Mouse (Mus musculus) heart, postnatal 0 days (tissue): ENCODE measurements around the gene Ube2a.

Experiments
- CTCF ChIP-seq: IDR thresholded peaks from 2 replicates; pipeline ENCODE4 v1.5.1; 2016; ENCODE audit warnings: antibody characterized with exemption, control low read depth, low read depth
- EP300 ChIP-seq: IDR thresholded peaks from 2 replicates; pipeline ENCODE4 v1.6.1; 2016; ENCODE audit warnings: antibody characterized with exemption, low read depth

DNA sequence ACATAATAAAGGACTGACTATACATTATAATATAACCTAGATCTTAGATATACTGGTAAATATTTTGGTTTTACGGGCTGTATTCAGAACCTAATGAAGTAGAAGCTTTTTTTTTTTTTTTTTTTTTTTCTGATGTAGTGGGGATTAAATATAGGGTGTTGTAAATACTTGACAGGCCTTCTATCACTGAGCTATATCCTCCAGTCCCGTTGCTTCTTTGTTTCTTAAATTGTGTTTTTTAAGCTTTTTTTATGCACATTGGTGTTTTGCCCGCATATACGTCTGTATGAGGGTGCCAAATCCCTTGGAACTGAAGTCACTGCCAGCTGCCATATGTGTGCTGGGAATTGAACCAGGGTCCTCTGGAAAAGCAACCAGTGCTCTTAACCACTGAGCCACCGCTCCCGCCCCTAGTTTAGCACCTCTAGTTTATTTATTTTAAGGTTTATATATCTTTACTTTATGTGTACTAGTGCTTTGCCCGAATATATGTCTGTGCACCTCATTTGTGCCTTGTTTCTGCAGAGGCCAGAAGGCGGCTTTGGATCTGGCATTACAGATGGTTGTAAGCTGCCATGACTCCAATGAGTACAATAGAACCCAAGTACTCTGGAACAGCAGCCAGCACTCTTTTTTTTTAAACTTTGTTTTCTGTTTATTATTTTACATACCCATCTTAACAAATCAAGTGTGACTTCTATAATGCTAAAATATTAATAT lies 8.9 kb upstream of the Ube2a start:
- TF ChIP-seq CTCF (no peak), EP300 (no peak)
